Mouse (Mus musculus) liver, embryonic 14.5 days (tissue): Measurements from ENCODE around the gene Med13l.

ENCODE experiments used
- CTCF ChIP-seq: IDR thresholded peaks from 2 replicates; pipeline ENCODE4 v1.5.1; 2016; ENCODE audit warnings: antibody characterized with exemption, low read depth, control low read depth
- EP300 ChIP-seq: IDR thresholded peaks from 2 replicates; pipeline ENCODE4 v1.6.1; 2016; ENCODE audit warnings: antibody characterized with exemption, low read depth

DNA sequence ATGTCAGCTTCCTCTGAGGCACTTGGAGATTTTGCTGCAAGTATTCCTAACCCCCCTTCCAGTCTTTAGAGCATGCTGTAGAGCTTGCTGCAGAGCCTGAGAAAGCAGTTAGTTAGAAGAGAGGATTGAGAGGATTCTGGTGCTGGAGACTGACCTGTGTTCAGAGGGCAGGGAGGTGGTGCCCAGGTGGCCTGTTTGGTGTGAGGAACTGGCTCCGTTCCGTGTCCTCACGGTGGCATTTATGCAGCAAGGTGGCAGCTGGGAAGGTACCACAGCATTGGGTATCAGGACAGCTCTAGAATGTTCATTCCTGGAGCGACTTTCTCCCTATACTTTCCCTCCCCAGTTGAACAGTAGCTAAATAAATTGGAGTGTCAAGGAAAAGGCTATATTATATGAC is 125.5 kb downstream of the Med13l start:
- TF ChIP-seq CTCF: no peak
- TF ChIP-seq EP300: no peak
